Mouse (Mus musculus) T-helper 17 cell (primary cell): ENCODE measurements around the gene Olfr1204.

Experiments used
- in situ Hi-C, 2 experiments: fragments of 300-600 bp; cut with MboI, MseI; formaldehyde crosslinking; loops; 1 replicate in 1 of 2; 2 replicates in 1 of 2; pipeline ENCODE4 v1.15.1; 2025; ENCODE audit warnings: high pct_unique_total_duplicates in 2 of 2

Olfr1204 gene

GRCm38 (mm10) chr2:88848992-88849391, at the start of gene Olfr1204:
Gene Olfr1204, plus strand, starts transcription at chr2:88849292.
- in situ Hi-C loops = no loop called here

GRCm38 (mm10) chr2:88814196-88814595, 34.9 kb upstream of the Olfr1204 start, which contains the start of gene Olfr1202:
Gene Olfr1202, plus strand, starts transcription at chr2:88814496.
- in situ Hi-C loops = no loop called here

- in situ Hi-C loops = no loop called here
Measured at GRCm38 (mm10) chr2:88829437-88829836, 19.7 kb upstream of the Olfr1204 start, which contains the start of gene Olfr1205. Gene Olfr1205, plus strand, starts transcription at chr2:88829737.

- in situ Hi-C loops = no loop called here
Measured at GRCm38 (mm10) chr2:88838477-88838876, 10.6 kb upstream of the Olfr1204 start.

- in situ Hi-C loops = no loop called here
Measured at GRCm38 (mm10) chr2:88862931-88863330, 13.8 kb downstream of the Olfr1204 start, which contains the start of gene Olfr1206. Gene Olfr1206, plus strand, starts transcription at chr2:88863231.

GRCm38 (mm10) chr2:88902211-88902610, 53.1 kb downstream of the Olfr1204 start, which contains the start of gene Olfr1208:
Gene Olfr1208, minus strand, starts transcription at chr2:88902311.
- in situ Hi-C loops = no loop called here
